Mouse (Mus musculus) kidney, postnatal 36 days (tissue): ENCODE results near the gene Trim47.

Experiments used
- DNase-seq, 2 experiments: peaks; one replicate each; pipeline ENCODE4 v3.0.0; 2021 to 2022; ENCODE audit warnings: mixed read lengths in 2 of 2

The Trim47 gene

DNA sequence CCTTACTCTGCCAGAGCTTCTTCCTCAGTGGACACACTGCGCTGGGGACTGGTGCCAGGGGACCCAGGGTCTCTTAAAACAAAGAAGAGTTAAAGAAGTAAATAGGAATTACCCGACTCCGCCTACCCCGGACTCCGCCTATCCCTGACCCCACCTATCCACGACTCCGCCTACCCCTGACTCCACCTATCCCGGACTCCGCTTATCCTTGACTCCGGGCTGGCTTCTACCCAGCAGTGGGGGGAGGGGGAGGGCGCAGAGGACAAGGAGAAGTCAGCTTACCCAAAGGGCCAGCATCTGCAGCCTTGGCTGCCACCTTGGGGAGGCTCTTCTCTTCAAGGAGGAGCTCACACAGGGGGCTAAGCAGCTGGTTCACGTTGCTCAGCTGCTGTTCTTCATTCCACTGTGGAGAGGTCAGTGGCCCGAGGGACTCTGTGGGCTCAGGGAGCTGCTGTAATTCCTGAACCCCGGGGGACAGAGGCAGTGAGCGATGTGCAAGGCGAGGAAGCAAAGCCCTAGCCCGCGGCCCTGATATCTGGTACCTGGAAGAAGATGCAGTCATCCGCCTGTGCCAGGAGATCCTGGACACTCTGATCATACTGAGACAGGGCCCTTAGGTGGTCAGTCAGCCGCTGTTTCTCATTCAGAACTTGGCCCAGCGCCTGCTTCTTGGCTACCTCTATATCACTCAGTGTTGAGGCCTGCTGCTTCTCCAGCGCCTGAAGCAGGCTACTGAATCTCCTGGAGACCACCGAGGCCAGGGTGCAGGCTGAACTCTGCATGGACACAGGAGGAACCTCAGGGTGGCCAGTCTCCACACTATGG lies at the start of gene Trim47:
Trim47 (minus strand) TSS at position 55 of the 825 bp plus-strand sequence.
- DNase-seq, result peak; percentile 89 to 96

DNA sequence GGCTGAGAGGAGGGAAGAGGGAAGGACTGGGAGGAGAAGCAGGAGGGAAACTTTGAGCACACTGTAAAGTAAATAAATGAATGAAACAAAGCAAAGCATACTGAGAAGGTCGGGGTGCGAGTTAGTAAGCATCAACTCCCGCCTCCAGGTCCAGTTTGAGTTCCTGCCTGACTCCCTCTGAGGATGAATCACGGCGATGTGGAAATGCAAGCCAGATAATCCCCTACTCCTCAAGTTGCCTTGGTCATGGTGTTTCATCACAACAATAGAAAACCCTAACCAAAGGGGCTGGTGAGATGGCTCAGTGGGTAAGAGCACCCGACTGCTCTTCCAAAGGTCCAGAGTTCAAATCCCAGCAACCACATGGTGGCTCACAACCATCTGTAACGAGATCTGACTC lies 49.0 kb upstream of the Trim47 start:
- no peak for DNase-seq

- DNase-seq, result peak; percentile 80 to 83
Measured at GRCm38 (mm10) chr11:116174775-116175448, 47.9 kb upstream of the Trim47 start.

GRCm38 (mm10) chr11:116171959-116172358 lies 44.9 kb upstream of the Trim47 start:
- DNase-seq, result peak; percentile 66

- peak; percentile 46 to 70 for DNase-seq
Measured at GRCm38 (mm10) chr11:116170003-116170800, 43.2 kb upstream of the Trim47 start.

GRCm38 (mm10) chr11:116169214-116169613 lies 42.2 kb upstream of the Trim47 start:
- no peak for DNase-seq

DNA sequence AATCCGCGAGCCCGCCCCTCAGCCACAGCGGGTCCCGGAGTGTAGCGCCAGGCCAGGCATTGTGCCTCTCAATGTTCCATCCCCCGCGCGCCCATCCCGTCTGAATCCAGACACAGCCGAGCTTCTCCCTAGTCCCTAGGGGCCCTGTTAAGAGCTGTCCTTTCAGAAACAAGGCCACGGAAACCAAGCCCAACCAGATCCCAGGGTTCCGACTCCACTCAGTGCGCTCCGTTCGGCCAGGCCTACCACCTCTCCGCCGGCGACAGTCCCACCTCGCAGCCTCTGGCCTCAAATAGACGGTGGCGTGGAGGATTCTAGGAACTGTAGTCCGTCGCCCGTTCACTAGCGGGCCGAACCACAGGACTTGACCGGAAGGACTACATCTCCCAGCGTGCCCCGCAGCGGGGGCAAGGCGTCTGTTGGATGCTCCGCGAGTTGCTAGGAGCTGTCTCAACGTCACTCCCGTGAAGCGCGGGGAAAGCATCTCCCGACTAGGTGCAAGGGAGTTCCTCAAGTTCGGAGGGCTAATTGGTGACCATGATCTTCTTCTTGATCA lies 41.0 kb upstream of the Trim47 start, which contains the start of gene Fbf1:
Fbf1 (minus strand) TSS at position 283 of the 556 bp plus-strand sequence.
- peak; percentile 97 for DNase-seq

DNA sequence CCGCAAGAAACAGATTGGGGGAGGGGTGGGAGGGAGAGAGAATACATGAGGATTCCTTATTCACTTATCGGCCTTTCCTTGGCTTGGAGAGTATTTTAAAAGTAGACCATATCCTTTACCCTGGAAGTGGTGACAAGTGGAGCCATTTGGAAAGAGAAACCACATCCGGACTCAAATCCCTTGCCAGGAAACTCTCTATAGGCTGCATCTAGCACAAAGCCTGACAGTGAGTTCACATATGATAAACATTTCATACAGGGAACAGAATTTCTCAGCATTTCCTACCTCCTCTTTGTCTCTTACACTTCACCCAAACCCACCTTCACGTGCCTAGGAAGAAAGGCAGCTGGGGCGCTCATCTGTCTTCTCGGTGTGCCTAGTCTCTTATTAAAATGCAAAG lies 40.2 kb upstream of the Trim47 start:
- DNase-seq, result no peak

- DNase-seq, result peak; percentile 65 to 66
Measured at GRCm38 (mm10) chr11:116163002-116163401, 36.0 kb upstream of the Trim47 start.

GRCm38 (mm10) chr11:116162146-116162545 lies 35.1 kb upstream of the Trim47 start:
- DNase-seq, result no peak

- DNase-seq, result no peak
Measured at GRCm38 (mm10) chr11:116161312-116161711, 34.3 kb upstream of the Trim47 start.

GRCm38 (mm10) chr11:116150960-116151359 lies 23.9 kb upstream of the Trim47 start:
- DNase-seq, result no peak

- DNase-seq, result no peak
Measured at GRCm38 (mm10) chr11:116149341-116149740, 22.3 kb upstream of the Trim47 start.

- no peak for DNase-seq
Measured at GRCm38 (mm10) chr11:116148761-116149221, 21.8 kb upstream of the Trim47 start.

DNA sequence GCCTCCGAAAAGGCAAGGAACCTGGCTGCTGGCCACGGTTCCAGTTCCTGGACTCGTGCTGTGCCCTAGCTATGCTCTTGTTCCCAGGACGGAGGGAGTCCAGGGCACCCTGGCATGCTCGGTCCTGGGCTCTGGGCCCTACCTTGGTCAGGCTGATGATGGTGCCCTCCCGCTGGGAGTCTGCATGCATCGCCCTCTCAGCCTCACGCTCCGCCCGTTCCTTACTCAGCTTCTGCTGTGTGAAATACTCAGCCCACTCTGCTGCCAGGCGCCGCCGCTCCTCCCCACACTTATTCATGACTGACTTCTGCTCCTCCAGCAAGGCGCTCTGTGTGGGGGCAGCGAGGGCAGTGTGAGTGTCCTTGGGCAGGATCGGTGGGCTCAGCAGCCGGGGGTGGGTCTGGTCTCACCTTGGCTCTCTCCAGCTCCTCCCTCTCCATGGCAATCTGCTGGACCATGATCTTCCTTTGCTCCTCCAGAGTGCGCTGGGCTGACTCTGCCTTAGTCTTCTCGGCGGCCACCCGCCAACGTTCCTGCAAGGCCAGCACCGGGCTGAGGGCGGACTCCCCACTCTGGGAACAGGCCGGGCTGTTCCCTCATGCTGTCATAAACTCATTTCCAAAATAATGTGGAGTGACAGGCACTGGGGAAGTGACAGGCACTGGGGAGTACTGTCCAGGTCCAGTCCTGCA lies 19.4 kb upstream of the Trim47 start:
- peak; percentile 83 for DNase-seq

DNA sequence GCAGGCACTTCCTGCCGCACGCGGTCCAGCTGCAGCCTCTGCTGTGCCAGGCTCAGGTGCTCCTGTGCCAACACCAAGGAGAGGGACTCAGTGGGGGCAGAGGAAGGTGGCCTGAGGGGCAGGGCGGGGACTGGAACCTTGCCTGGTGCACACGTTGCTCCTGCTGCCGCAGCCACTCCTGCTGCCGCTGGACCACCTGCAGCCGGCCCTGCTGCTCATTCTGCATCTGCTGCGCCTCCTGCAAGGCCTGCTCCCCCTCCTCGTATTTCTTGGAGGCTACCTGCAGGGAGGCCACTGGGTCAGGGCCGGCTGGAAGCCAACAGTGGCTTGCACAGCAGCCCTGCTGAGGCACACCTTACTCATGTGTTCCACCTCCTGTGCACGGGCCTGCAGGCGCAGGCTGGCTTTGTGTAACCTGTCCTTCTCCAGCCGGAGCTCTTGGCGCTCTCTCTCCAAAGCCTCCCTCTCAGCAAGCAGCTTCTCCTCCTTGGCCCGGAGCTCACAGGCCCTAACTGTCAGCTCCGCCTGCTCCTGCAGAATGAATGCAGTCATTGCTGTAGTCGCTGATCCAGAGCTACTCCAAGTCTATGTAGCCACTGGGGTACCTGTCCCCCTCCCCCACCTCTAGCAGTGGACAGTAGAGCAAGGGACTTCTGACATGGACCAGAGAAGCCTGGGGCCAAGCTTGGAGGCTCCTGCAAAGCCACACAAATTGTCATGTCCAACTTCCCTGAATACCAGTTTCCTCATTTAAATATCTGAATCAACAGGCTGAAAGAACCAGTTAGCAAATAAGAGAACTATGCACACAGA lies 18.7 kb upstream of the Trim47 start:
- peak in 1 of 2 experiments; percentile 46 for DNase-seq

- no peak for DNase-seq
Measured at GRCm38 (mm10) chr11:116143468-116143867, 16.5 kb upstream of the Trim47 start.

- no peak for DNase-seq
Measured at GRCm38 (mm10) chr11:116142211-116142991, 15.4 kb upstream of the Trim47 start.

DNA sequence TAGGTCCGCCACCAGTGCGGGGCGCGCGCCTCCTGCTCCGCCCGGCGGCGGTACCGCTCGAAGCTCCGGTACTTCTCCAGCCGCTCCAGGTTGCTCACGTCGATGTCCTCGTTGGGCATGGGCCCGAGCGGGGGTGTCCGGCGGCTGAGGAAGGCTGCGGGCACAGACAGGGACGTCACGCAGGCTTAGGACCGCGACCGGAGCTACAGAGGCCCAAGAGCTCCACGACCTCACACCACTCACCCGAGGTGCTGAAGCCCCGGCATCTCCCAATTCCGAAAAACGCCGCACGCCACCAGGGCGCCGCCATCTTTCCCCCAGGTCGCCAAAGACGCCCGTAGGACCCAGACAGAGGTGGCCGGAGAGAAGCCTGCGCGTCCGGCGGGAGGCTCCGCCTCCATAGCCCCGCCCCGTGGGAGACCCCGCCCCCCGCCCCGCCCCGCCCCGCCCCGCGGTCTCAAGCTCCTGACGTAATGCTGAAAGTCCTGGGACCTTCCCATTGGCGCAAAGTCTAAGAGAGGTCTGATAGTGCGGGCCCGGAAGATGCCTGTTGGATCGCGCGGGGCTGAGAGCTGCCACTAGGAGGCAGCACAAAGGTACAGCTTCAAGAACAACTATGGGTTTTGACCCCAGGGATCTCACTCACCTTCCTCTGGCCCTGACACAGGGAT lies 11.6 kb upstream of the Trim47 start, which contains the start of gene Mrpl38:
Mrpl38 (minus strand) TSS at position 401 of the 671 bp plus-strand sequence.
- DNase-seq, result peak; percentile 92 to 95

DNA sequence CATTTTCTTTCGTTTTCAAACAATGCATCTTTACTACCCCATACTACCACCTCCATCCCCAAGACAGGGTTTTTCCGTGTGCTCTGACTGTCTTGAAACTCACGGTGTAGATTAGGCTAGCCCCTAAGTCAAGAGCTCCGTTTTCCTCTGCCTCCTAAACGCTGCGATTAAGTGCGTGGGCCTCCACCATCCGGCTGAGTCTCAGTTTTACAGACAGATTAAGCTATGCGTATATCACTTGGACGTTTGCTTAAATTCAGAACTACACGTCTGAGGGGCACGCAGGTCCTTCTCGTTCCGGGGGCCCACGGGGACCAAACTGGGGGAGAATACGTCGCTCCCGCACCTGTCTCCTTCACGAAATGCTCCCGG lies 11.1 kb upstream of the Trim47 start:
- DNase-seq, result no peak
